Mouse (Mus musculus) G1E-ER4 (cell line): Measurements from ENCODE around the gene Zfp683. TPM values are rescaled to one million over a fixed set of nuclear protein-coding genes. Genes with fewer than 3 reads are reported as not detected.

Source experiments
- GATA1 ChIP-seq: IDR thresholded peaks from one replicate; pipeline ENCODE4 v1.8.0; 2012; ENCODE audit warnings: low read length, inconsistent platforms
- polyA plus RNA-seq: library from polyadenylated mRNA; stranded (reverse); fragments of >175 nt; gene quantifications from 2 replicates; pipeline ENCODE4 v1.2.3, GENCODE M21; 2012

Zfp683 gene
- polyA plus RNA-seq, 1 experiment, result not detected

GRCm38 (mm10) chr4:134025802-134026201 is 27.8 kb upstream of the Zfp683 start:
- TF ChIP-seq GATA1, result no peak

GRCm38 (mm10) chr4:134035953-134036352 is 17.7 kb upstream of the Zfp683 start:
- no peak for TF ChIP-seq GATA1

- TF ChIP-seq GATA1, result no peak
Measured at GRCm38 (mm10) chr4:134041317-134042123, 12.1 kb upstream of the Zfp683 start.

- TF ChIP-seq GATA1, result no peak
Measured at GRCm38 (mm10) chr4:134043041-134043440, 10.6 kb upstream of the Zfp683 start.

GRCm38 (mm10) chr4:134047648-134048047 is 6.0 kb upstream of the Zfp683 start:
- no peak for TF ChIP-seq GATA1

GRCm38 (mm10) chr4:134051912-134052311 is 1.7 kb upstream of the Zfp683 start:
- no peak for TF ChIP-seq GATA1

- no peak for TF ChIP-seq GATA1
Measured at GRCm38 (mm10) chr4:134052560-134052959, 1.1 kb upstream of the Zfp683 start.

- no peak for TF ChIP-seq GATA1
Measured at GRCm38 (mm10) chr4:134058166-134058715, 4.6 kb downstream of the Zfp683 start.

GRCm38 (mm10) chr4:134058908-134059307 is 5.3 kb downstream of the Zfp683 start:
- no peak for TF ChIP-seq GATA1

GRCm38 (mm10) chr4:134060135-134060865 is 6.7 kb downstream of the Zfp683 start, which contains the start of gene Crybg2:
Gene Crybg2 (plus strand): TSS chr4:134060815.
- no peak for TF ChIP-seq GATA1

GRCm38 (mm10) chr4:134061166-134061830 is 7.7 kb downstream of the Zfp683 start:
- no peak for TF ChIP-seq GATA1

GRCm38 (mm10) chr4:134061944-134062446 is 8.4 kb downstream of the Zfp683 start:
- no peak for TF ChIP-seq GATA1

- peak; percentile 36 for TF ChIP-seq GATA1
Measured at GRCm38 (mm10) chr4:134062561-134062960, 8.9 kb downstream of the Zfp683 start.

- no peak for TF ChIP-seq GATA1
Measured at GRCm38 (mm10) chr4:134065431-134066004, 11.9 kb downstream of the Zfp683 start.

GRCm38 (mm10) chr4:134067383-134067782 is 13.7 kb downstream of the Zfp683 start:
- no peak for TF ChIP-seq GATA1
